Mouse (Mus musculus): Measurements from ENCODE around the gene Arl9. TPM values are rescaled to one million over a fixed set of nuclear protein-coding genes. Genes with fewer than 3 reads are reported as not detected.

Arl9 gene
- polyA plus RNA-seq, 1 experiment from 2014 or later, result 0.47 TPM

DNA sequence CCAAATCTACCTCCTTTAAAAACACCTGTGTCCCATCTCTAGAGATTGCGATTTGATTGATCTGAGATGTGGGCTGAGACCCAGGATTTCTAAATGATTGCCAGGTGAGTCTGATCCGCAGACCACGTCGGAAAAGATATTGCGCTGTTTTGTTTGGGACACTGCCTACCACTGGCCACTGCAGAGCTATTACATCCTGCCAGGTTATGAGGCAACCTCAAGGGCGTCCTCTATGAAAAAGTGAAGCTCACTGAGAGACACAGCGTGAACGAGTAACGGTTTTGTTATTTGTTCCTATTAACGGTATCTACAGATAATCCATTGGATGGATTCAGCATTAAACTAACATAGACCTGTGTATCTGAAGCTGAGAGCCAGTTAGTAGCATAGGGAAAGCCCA is 34.6 kb downstream of the Arl9 start:
- H3K27me3 ChIP-seq (replicated peaks; ENCODE audit: control insufficient read depth, insufficient read depth, low read length), result no peaks in the 10 kb centered on the region
- H3K9me3 ChIP-seq (ENCODE audit: control insufficient read depth, low read length), result no peaks in the 10 kb centered on the region
- no peaks in the 10 kb centered on the region for H3K36me3 ChIP-seq (ENCODE audit: control insufficient read depth, insufficient read depth, low read length)
- no peak overlapping the region for H3K4me3 ChIP-seq (ENCODE audit: low read depth, low read length)
- ATAC-seq (replicated peaks; ENCODE audit: low FRiP score), result no peak
- no peak overlapping the region for H3K27ac ChIP-seq (ENCODE audit: low read depth, low read length)
- 89% methylated on average over 10 of the region's 10 CpGs for WGBS
- no peak overlapping the region for H3K4me2 ChIP-seq
- DNase-seq (ENCODE audit: low spot score), result no peak
- no peaks in the 10 kb centered on the region for H3K4me1 ChIP-seq (replicated peaks; ENCODE audit: control insufficient read depth, insufficient read depth, low read length)
- no peak overlapping the region for H3K9ac ChIP-seq (ENCODE audit: low read depth, low read length)

DNA sequence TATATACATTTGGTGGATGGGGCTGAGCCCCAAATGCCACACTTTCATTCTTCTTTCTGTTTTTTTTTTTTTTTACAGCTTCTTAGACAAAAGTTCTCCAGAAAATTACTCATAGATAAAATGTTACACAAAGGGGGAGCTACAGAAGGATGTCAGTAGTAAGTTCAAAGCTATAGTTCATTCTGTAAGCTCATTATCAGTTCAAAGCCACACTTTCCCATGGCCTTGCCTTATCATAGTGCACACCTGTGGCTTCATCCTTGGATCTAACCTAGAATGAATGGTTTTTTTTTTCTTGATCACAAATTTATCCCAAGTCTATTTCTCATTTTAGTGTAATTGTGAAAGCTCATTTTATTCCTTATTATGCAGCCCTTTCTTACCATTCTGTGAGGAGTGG is 35.5 kb downstream of the Arl9 start:
- Histone ChIP-seq H3K4me2 (no peak overlapping the region), H3K36me3 (ENCODE audit: control insufficient read depth, insufficient read depth, low read length) (no peaks in the 10 kb centered on the region), H3K9ac (ENCODE audit: low read depth, low read length) (no peak overlapping the region), H3K27ac (ENCODE audit: low read depth, low read length) (no peak overlapping the region), H3K27me3 (replicated peaks; ENCODE audit: control insufficient read depth, insufficient read depth, low read length) (no peaks in the 10 kb centered on the region), H3K4me3 (ENCODE audit: low read depth, low read length) (no peak overlapping the region), H3K4me1 (replicated peaks; ENCODE audit: control insufficient read depth, insufficient read depth, low read length) (no peaks in the 10 kb centered on the region), H3K9me3 (ENCODE audit: control insufficient read depth, low read length) (no peaks in the 10 kb centered on the region)
- ATAC-seq (replicated peaks; ENCODE audit: low FRiP score) (no peak), DNase-seq (ENCODE audit: low spot score) (no peak)

DNA sequence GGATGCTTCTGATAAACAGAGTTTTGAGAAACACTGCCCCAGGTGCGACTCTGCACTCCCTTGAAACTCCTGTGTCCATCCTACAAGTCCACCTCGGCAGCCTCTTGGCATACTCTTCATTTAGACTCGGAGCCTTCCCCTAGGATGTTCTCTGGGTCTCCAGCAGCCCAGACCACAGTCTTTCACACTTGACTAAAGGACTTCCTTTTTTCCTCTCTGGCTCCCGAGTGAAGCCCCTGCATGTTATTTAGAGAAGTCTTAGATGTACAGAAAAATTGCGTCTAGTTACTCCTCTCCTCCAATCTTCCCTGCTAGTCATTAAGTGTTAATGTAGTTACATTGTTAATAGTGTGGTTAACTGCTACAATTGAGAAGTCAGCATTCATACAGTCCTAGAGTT is 40.5 kb downstream of the Arl9 start:
- no peaks in the 10 kb centered on the region for H3K36me3 ChIP-seq (ENCODE audit: control insufficient read depth, insufficient read depth, low read length)
- H3K4me3 ChIP-seq (ENCODE audit: low read depth, low read length), result no peak overlapping the region
- no peak overlapping the region for H3K4me2 ChIP-seq
- DNase-seq (ENCODE audit: low spot score) (no peak), ATAC-seq (replicated peaks; ENCODE audit: low FRiP score) (no peak)
- no peaks in the 10 kb centered on the region for H3K27me3 ChIP-seq (replicated peaks; ENCODE audit: control insufficient read depth, insufficient read depth, low read length)
- 47% methylated on average over 5 of the region's 5 CpGs for WGBS
- no peaks in the 10 kb centered on the region for H3K4me1 ChIP-seq (replicated peaks; ENCODE audit: control insufficient read depth, insufficient read depth, low read length)
- H3K27ac ChIP-seq (ENCODE audit: low read depth, low read length), result no peak overlapping the region
- H3K9ac ChIP-seq (ENCODE audit: low read depth, low read length), result no peak overlapping the region
- no peaks in the 10 kb centered on the region for H3K9me3 ChIP-seq (ENCODE audit: control insufficient read depth, low read length)

DNA sequence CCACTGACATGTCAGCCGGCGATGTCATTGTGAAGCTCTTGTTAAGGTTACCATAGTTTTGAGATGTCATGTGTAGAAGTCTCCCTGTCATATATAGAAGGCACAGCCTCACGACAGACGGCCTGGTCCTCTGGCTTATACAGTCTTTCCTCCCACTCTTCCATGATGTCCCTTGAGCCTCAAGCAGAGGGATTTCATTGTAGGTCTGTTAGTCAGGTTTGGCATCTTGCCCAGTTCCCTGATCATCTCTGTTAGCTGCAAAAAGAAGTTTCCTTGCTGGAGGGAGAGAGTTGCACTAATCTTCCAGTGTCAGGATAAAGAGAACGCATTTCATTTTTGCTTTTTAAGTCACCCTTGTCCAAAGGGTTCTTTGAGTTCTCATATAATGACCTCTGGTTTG is 48.8 kb downstream of the Arl9 start:
- no peaks in the 10 kb centered on the region for H3K27me3 ChIP-seq (replicated peaks; ENCODE audit: control insufficient read depth, insufficient read depth, low read length)
- no peak overlapping the region for H3K27ac ChIP-seq (ENCODE audit: low read depth, low read length)
- no peaks in the 10 kb centered on the region for H3K36me3 ChIP-seq (ENCODE audit: control insufficient read depth, insufficient read depth, low read length)
- no peak overlapping the region for H3K9ac ChIP-seq (ENCODE audit: low read depth, low read length)
- ATAC-seq (replicated peaks; ENCODE audit: low FRiP score) (no peak), DNase-seq (ENCODE audit: low spot score) (no peak)
- H3K4me2 ChIP-seq, result no peak overlapping the region
- no peak overlapping the region for H3K4me3 ChIP-seq (ENCODE audit: low read depth, low read length)
- 87% methylated on average over 5 of the region's 5 CpGs for WGBS
- H3K4me1 ChIP-seq (replicated peaks; ENCODE audit: control insufficient read depth, insufficient read depth, low read length), result no peaks in the 10 kb centered on the region
- H3K9me3 ChIP-seq (ENCODE audit: control insufficient read depth, low read length), result no peaks in the 10 kb centered on the region

DNA sequence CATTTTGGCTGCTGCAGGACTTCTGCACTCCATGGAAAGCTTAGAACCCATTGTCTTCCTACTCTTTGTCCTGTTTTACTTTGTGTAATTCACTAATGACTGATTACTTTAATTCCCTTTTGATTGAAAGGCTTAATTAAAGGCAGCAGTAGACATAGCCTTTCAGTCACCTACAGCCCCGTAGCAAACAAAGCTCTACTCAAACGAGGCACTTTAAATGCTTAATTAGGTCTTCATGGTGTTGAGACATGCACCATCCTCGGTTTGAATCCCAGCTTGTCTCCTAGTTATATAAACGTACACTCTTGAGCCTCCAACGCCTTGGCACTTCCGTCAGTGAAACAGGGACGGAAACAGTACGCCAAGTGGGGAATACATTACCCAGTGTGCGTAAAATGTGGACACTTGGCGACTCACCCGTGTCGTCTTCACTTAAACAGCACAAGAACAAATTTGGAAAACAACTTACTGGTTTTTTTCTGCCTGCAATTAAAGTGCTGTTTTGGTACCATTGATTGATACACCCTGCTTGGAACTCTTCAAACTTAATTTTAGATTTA is 53.1 kb downstream of the Arl9 start:
- H3K9ac ChIP-seq (ENCODE audit: low read depth, low read length), result no peak overlapping the region
- H3K4me2 ChIP-seq, result no peak overlapping the region
- no peaks in the 10 kb centered on the region for H3K27me3 ChIP-seq (replicated peaks; ENCODE audit: control insufficient read depth, insufficient read depth, low read length)
- H3K4me3 ChIP-seq (ENCODE audit: low read depth, low read length), result no peak overlapping the region
- H3K9me3 ChIP-seq (ENCODE audit: control insufficient read depth, low read length), result no peaks in the 10 kb centered on the region
- no peaks in the 10 kb centered on the region for H3K36me3 ChIP-seq (ENCODE audit: control insufficient read depth, insufficient read depth, low read length)
- ATAC-seq (replicated peaks; ENCODE audit: low FRiP score), result no peak
- no peak for DNase-seq (ENCODE audit: low spot score)
- H3K27ac ChIP-seq (ENCODE audit: low read depth, low read length), result no peak overlapping the region
- WGBS, result 80% methylated on average over 12 of the region's 12 CpGs
- no peaks in the 10 kb centered on the region for H3K4me1 ChIP-seq (replicated peaks; ENCODE audit: control insufficient read depth, insufficient read depth, low read length)

Other genes starting within 250 kb of the Arl9 start
- gene Aasdh, start 98.5 kb upstream of the Arl9 start, polyA plus RNA-seq (2014; fragmentation: Nextera tagmentation; extraction: Ambion mirVana), result 17.1 and 20.7 TPM in 2 replicates
- 357 and 393 TPM in 2 replicates for gene Paics, start 52.7 kb upstream of the Arl9 start, polyA plus RNA-seq (2014; fragmentation: Nextera tagmentation; extraction: Ambion mirVana)
- gene Ppat, start 52.5 kb upstream of the Arl9 start, polyA plus RNA-seq (2014; fragmentation: Nextera tagmentation; extraction: Ambion mirVana), result 73.0 and 87.1 TPM in 2 replicates
- gene Srp72, start 29.4 kb upstream of the Arl9 start, polyA plus RNA-seq (2014; fragmentation: Nextera tagmentation; extraction: Ambion mirVana), result 89.7 and 90.0 TPM in 2 replicates
- gene Thegl, start 12.0 kb downstream of the Arl9 start, polyA plus RNA-seq (2014; fragmentation: Nextera tagmentation; extraction: Ambion mirVana), result 0.34 and 0.48 TPM in 2 replicates
- 0.15 TPM in 1 of 2 replicates, not detected in the other for gene Hopx, start 111.1 kb downstream of the Arl9 start, polyA plus RNA-seq (2014; fragmentation: Nextera tagmentation; extraction: Ambion mirVana)
- gene Spink2, start 207.4 kb downstream of the Arl9 start, polyA plus RNA-seq (2014; fragmentation: Nextera tagmentation; extraction: Ambion mirVana), result 0.29 TPM in 1 of 2 replicates, not detected in the other

Data from liver, embryonic 11.5 days (tissue).